Mouse (Mus musculus) liver, embryonic 16.5 days (tissue): ENCODE measurements around the gene Cep131. TPM values are rescaled to one million over a fixed set of nuclear protein-coding genes. Genes with fewer than 3 reads are reported as not detected.

Source experiments
- ATAC-seq: fragments of 200-750 bp; cut with Nextera tagmentation; 2 replicates; pipeline ENCODE4 v1.8.0; 2017; ENCODE audit warnings: low read depth, mild to moderate bottlenecking, moderate number of reproducible peaks, moderate library complexity
- H3K27ac ChIP-seq: fragments of 300-500 bp; sonication (generic); 2 replicates; pipeline ENCODE4 v1.5.1; 2014; ENCODE audit warnings: mild to moderate bottlenecking, low read length
- H3K27me3 ChIP-seq: fragments of 300-500 bp; sonication (generic); 2 replicates; pipeline ENCODE4 v1.6.1; 2014; ENCODE audit warnings: low read depth, low read length, mixed read lengths; ENCODE audit not compliant: control insufficient read depth, insufficient read depth
- H3K36me3 ChIP-seq: fragments of 300-500 bp; sonication (generic); 2 replicates; pipeline ENCODE4 v1.6.1; 2014; ENCODE audit warnings: mild to moderate bottlenecking; ENCODE audit not compliant: control insufficient read depth, insufficient read depth
- H3K4me1 ChIP-seq: fragments of 300-500 bp; sonication (generic); 2 replicates; pipeline ENCODE4 v1.6.1; 2014; ENCODE audit warnings: low read depth, low read length, mixed read lengths; ENCODE audit not compliant: control insufficient read depth
- H3K4me2 ChIP-seq: fragments of 300-500 bp; sonication (generic); 2 replicates; pipeline ENCODE4 v1.6.1; 2014; ENCODE audit warnings: low read depth, low read length, mixed read lengths
- H3K4me3 ChIP-seq: fragments of 300-500 bp; sonication (generic); 2 replicates; pipeline ENCODE4 v1.5.1; 2014; ENCODE audit warnings: low read depth, mild to moderate bottlenecking, low read length
- H3K9ac ChIP-seq: fragments of 300-500 bp; sonication (generic); 2 replicates; pipeline ENCODE4 v1.6.1; 2014; ENCODE audit warnings: low read depth, low read length
- H3K9me3 ChIP-seq: fragments of 300-500 bp; sonication (generic); replicated peaks from 2 replicates; pipeline ENCODE4 v1.6.1; 2016; ENCODE audit warnings: low read length; ENCODE audit not compliant: control insufficient read depth
- WGBS: fragments of 180-500 bp; shearing (Covaris S2); extraction: QIAGEN DNeasy Blood & Tissue Kit; methylation state at CpG from one replicate; pipeline ENCODE4 v1.1.7; 2014; ENCODE audit not compliant: insufficient replicate concordance; 5-methylcytosine and 5-hydroxymethylcytosine counted together
- polyA plus RNA-seq: library from polyadenylated mRNA; unstranded; fragments of >200 nt; fragmentation: Nextera tagmentation; extraction: Ambion mirVana; gene quantifications from 2 replicates; pipeline ENCODE4 v1.2.1, GENCODE M21; 2015

Cep131 gene
- polyA plus RNA-seq, 1 experiment from 2014 or later, result 3.4 TPM

DNA sequence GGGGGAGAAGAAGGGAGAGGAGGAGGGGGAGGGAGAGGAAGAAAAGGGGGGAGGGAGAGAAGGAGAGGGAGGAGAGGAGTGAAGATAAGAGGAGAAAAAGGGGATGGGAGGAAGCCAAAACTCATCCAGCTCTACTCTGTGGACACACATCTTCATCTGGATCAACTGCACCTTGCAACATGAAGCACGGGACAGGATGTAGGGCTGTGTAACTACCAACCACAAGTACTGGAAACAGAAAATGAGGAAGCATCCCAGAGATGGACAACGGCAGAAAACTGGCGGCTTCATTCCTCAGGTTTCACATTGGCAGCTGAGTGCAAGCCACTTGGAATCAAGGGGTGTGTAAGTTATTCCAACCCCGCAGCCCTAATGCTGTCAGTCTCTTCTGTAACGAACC, 51.9 kb downstream of the Cep131 start:
- no peaks in the 10 kb centered on the region for H3K9me3 ChIP-seq
- no peak overlapping the region for H3K9ac ChIP-seq
- no peaks in the 10 kb centered on the region for H3K36me3 ChIP-seq
- no peak for ATAC-seq
- peak overlapping the region; percentile 26; the same call in 1 of the 2 replicates for H3K27ac ChIP-seq
- no peak overlapping the region for H3K4me3 ChIP-seq
- peaks cover 3% of the 10 kb centered on the region for H3K4me1 ChIP-seq
- no peak overlapping the region for H3K4me2 ChIP-seq
- no peaks in the 10 kb centered on the region for H3K27me3 ChIP-seq
- WGBS, result 28% methylated on average over 5 of the region's 5 CpGs

DNA sequence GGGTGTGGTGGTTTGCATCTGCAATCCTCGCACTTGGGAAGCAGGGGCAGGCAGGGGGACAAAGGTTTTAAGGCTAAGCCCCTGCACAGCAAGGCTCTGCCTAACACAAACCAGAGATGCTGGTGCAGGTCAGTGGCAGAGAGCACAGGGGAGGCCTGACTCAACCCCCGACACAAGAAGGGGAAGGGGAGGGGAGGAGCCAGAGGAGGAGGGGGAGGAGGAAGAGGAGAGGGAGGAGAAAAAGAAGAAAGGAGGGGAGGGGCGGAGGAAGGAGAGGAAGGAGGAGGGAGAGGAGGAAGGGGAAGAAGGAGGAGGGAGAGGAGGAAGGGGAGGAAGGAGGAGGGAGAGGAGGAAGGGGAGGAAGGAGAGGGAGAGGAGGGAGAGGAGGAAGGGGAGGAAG, 52.3 kb downstream of the Cep131 start:
- no peak overlapping the region for H3K4me3 ChIP-seq
- H3K4me2 ChIP-seq, result no peak overlapping the region
- no peaks in the 10 kb centered on the region for H3K9me3 ChIP-seq
- no peak overlapping the region; the same call in 1 of the 2 replicates for H3K27ac ChIP-seq
- no peaks in the 10 kb centered on the region; the same call in none of the 2 replicates for H3K4me1 ChIP-seq
- WGBS, result 34% methylated on average over 3 of the region's 3 CpGs
- no peaks in the 10 kb centered on the region for H3K36me3 ChIP-seq
- no peaks in the 10 kb centered on the region for H3K27me3 ChIP-seq
- H3K9ac ChIP-seq, result no peak overlapping the region
- no peak for ATAC-seq

DNA sequence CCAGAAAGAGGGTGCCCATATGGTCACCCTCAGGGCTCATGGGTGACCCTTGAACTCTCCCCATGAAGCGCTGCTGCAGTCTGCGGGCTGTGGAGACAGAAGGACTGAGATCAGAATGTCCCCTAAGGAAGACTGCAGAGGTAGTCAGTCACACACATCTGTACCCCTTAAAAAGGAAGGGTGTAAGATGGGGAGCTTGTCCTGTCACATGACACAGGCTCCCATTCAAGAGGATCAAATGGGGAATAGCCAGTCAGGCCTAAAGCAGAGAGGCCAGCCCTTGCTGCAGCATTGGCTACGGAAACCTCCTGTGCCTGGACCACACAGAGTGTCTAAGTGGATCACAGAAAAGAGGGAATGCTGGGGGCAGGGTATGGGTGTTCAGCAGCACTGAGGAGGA, 53.2 kb downstream of the Cep131 start:
- Histone ChIP-seq H3K4me2 (no peak overlapping the region), H3K4me3 (no peak overlapping the region), H3K36me3 (no peaks in the 10 kb centered on the region), H3K9me3 (no peaks in the 10 kb centered on the region), H3K27me3 (no peaks in the 10 kb centered on the region), H3K4me1 (no peaks in the 10 kb centered on the region; the same call in none of the 2 replicates), H3K27ac (no peak overlapping the region), H3K9ac (no peak overlapping the region)
- no peak for ATAC-seq
- WGBS, result 71% methylated on average over 3 of the region's 3 CpGs

DNA sequence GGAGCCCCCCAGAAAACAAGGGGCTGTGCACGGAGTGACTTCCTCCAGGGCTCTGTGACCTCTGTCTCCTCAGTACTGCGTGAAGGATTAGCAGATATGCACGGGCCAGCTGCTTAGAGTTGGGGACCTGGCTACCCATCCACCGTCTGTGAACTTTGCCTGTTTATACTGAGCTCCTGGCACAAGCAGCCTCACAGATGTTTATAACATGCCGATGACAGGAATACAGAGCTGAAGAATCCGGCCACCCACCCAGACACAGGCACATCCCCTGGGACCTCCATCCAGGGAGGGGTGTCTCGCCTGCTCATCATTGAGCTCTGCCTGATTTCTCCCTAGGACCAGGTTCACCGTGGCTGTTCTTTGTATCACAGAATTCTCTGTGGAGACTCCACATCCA, 54.6 kb downstream of the Cep131 start:
- no peak overlapping the region for H3K27ac ChIP-seq
- 57% methylated on average over 8 of the region's 8 CpGs for WGBS
- H3K36me3 ChIP-seq, result no peaks in the 10 kb centered on the region
- H3K9ac ChIP-seq, result no peak overlapping the region
- no peaks in the 10 kb centered on the region for H3K27me3 ChIP-seq
- no peaks in the 10 kb centered on the region; the same call in none of the 2 replicates for H3K4me1 ChIP-seq
- ATAC-seq, result no peak
- no peaks in the 10 kb centered on the region for H3K9me3 ChIP-seq
- no peak overlapping the region for H3K4me3 ChIP-seq
- H3K4me2 ChIP-seq, result no peak overlapping the region

DNA sequence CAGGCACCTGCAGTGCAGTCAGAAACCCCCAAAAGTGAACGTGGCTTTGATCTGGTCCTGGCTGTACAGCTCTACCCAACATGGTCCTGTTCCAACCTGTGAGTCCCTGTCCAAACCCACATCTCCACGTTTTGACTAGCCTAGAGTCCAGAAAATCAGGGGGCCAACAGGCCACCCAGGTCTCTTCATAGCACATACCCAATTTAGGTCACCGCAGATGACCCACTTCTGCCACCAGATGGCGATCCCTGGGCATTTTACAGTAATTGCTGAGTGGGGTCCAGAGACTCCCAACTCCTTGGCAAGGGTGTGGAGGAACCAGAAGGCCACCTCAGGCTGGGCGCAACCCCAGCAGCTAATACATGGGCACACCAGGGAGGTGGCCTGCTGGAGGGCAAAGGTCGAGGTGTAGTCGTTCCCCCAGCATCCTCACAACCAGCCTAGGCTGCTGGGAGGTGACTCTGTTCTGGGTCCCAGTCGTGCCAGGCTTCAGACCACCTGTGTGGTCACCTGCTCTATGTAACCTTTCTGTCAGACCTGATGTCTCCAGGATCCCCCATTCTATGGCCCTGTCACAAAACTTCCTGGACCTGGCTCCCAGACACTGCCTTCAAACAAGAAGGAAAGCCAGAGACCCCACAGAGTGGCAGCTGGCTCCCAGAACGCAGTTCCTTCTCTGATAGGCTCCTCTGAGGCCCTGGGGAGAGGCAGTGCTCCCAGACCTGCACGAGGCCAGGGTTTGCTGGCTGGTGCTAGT, 56.3 kb downstream of the Cep131 start:
- Histone ChIP-seq H3K36me3 (no peaks in the 10 kb centered on the region), H3K9ac (no peak overlapping the region), H3K4me1 (no peaks in the 10 kb centered on the region; the same call in none of the 2 replicates), H3K27me3 (no peaks in the 10 kb centered on the region), H3K27ac (no peak overlapping the region), H3K9me3 (no peaks in the 10 kb centered on the region), H3K4me3 (no peak overlapping the region), H3K4me2 (no peak overlapping the region)
- WGBS, result 28% methylated on average over 10 of the region's 10 CpGs
- no peak for ATAC-seq

DNA sequence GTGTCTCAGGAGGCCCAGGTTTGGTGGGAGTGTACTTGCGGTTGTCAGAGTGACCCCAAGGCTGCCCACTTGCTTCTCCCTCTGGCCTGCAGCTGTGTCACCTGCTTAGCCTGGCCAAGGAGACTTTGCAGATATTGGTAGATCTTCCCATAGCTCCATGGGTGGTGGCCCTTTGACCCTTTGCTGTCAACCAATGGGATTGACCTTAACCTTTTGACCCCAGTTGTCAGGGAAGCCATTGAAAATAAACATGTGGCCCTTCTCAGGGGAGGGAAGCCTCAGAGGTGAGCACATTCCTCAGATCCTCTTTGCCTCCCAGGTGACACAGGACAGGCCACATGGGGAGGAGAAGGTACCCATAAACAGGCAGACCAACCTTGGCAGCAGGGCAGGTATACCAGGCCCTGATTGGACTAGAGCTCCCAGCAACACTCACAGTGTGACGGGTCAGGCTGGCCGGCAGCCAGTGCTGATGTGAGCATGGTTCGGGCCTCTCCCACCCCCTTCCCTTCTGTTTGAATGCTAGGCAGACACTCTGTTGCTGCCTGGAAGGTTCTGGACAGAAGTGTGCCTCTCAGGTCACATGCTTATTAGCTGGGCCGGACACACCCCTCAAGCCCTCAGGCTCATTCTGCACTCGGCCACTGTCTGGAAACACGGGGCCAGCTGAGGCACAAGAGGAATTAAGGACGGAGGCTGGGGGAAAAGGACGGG, 57.0 kb downstream of the Cep131 start:
- no peak overlapping the region for H3K4me2 ChIP-seq
- H3K27ac ChIP-seq, result no peak overlapping the region
- 46% methylated on average over 9 of the region's 9 CpGs for WGBS
- no peaks in the 10 kb centered on the region for H3K9me3 ChIP-seq
- H3K27me3 ChIP-seq, result no peaks in the 10 kb centered on the region
- peak; percentile 28; the same call in 1 of the 2 replicates for ATAC-seq
- H3K36me3 ChIP-seq, result no peaks in the 10 kb centered on the region
- H3K4me1 ChIP-seq, result no peaks in the 10 kb centered on the region; the same call in none of the 2 replicates
- H3K4me3 ChIP-seq, result no peak overlapping the region
- no peak overlapping the region for H3K9ac ChIP-seq

DNA sequence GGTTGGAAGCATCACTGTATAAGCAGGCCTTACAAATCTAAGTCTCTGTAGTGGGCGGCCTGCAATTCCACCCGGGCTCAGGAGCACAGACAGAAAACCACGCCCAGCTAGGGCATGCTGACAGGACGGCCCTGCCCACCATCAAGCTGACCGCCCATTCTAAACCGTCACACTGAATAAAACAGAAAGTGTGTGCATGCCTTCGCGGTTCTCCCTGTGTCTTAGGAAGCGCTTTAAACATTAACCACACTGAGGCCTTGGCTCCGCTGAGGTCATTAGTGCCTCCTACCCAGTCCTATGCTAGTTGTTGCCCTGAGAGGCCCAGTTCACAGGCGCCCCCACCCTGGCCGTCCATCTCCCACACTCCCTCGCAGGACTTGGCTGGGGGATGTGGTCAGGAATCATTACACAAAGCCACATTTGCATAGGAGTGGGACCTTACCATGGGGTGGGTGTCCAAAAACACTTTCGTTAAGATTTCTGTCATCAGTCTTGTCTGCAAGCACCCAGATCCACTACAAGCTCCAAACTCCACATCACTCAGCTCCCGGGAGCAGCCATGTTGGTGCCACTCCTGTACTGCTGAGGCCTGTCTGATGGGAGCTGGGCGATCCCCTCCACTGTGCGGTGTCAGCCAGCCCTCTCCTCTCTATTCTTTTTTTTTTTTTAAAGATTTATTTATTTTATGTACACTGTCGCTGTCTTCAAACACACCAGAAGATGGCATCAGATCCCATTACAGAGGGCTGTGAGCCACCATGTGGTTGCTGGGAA, 58.1 kb downstream of the Cep131 start:
- Histone ChIP-seq H3K4me3 (no peak overlapping the region), H3K9me3 (no peaks in the 10 kb centered on the region), H3K27ac (no peak overlapping the region), H3K27me3 (no peaks in the 10 kb centered on the region), H3K4me1 (no peaks in the 10 kb centered on the region; the same call in none of the 2 replicates), H3K4me2 (no peak overlapping the region), H3K36me3 (no peaks in the 10 kb centered on the region), H3K9ac (no peak overlapping the region)
- peak; percentile 74 for ATAC-seq
- 60% methylated on average over 18 of the region's 18 CpGs for WGBS

DNA sequence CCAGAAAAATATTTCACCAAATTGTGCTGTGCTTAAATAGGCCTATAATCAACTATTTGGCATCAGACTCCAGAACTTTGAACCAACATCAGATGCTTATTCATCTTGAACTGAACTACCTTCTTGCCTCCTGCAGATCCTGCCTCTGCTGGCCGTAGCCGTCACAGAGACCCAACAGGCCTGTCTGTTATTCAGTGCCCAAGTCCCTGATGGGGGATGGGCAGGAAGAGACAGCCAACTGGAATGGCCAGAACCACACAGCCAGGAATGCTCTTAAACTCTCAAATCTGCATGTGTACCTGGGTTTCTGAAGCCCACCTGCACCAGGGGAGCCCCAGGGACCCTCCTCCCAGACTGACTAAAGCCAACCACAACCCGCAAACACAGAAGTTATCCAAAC, 59.7 kb downstream of the Cep131 start:
- H3K4me3 ChIP-seq, result no peak overlapping the region
- H3K4me1 ChIP-seq, result no peaks in the 10 kb centered on the region; the same call in none of the 2 replicates
- no peaks in the 10 kb centered on the region for H3K36me3 ChIP-seq
- H3K9me3 ChIP-seq, result no peaks in the 10 kb centered on the region
- H3K4me2 ChIP-seq, result no peak overlapping the region
- no peak overlapping the region for H3K9ac ChIP-seq
- WGBS, result 85% methylated on average over 3 of the region's 3 CpGs
- H3K27me3 ChIP-seq, result no peaks in the 10 kb centered on the region
- no peak overlapping the region for H3K27ac ChIP-seq
- no peak for ATAC-seq
